Mouse (Mus musculus) erythroblast, embryonic 14.5 days (primary cell): Measurements from ENCODE around the gene Btd.

Experiments used
- GATA1 ChIP-seq: IDR thresholded peaks from 2 replicates; pipeline ENCODE4 v1.6.1; 2012; ENCODE audit warnings: low read length, inconsistent platforms, mixed read lengths
- TAL1 ChIP-seq: IDR thresholded peaks from 3 replicates; pipeline ENCODE4 v1.6.1; 2012; ENCODE audit warnings: low read length, inconsistent platforms, mixed read lengths

GRCm38 (mm10) chr14:31594693-31595092 lies 46.1 kb upstream of the Btd start:
- TF ChIP-seq TAL1 (no peak), GATA1 (no peak)
